Mouse (Mus musculus) hindbrain, embryonic 15.5 days (tissue): ENCODE measurements around the gene Stum. TPM values are rescaled to one million over a fixed set of nuclear protein-coding genes. Genes with fewer than 3 reads are reported as not detected.

Source experiments
- ATAC-seq: fragments of 200-750 bp; cut with Nextera tagmentation; 2 replicates; pipeline ENCODE4 v1.8.0; 2017; ENCODE audit warnings: low read depth, moderate number of reproducible peaks, moderate TSS enrichment; ENCODE audit not compliant: low FRiP score
- H3K27ac ChIP-seq: fragments of 300-500 bp; sonication (generic); replicated peaks from 2 replicates; pipeline ENCODE4 v1.5.1; 2015; ENCODE audit warnings: mild to moderate bottlenecking, inconsistent platforms
- H3K27me3 ChIP-seq: fragments of 300-500 bp; sonication (generic); 2 replicates; pipeline ENCODE4 v1.6.1; 2015; ENCODE audit warnings: control low read depth, inconsistent platforms
- H3K36me3 ChIP-seq: fragments of 300-500 bp; sonication (generic); 2 replicates; pipeline ENCODE4 v1.6.1; 2015; ENCODE audit warnings: control low read depth, inconsistent platforms
- H3K4me1 ChIP-seq: fragments of 300-500 bp; sonication (generic); replicated peaks from 2 replicates; pipeline ENCODE4 v1.6.1; 2015; ENCODE audit warnings: control low read depth, inconsistent platforms
- H3K4me2 ChIP-seq: fragments of 300-500 bp; sonication (generic); 2 replicates; pipeline ENCODE4 v1.6.1; 2015; ENCODE audit warnings: moderate library complexity, mild to moderate bottlenecking, inconsistent platforms
- H3K4me3 ChIP-seq: fragments of 300-500 bp; sonication (generic); 2 replicates; pipeline ENCODE4 v1.5.1; 2015; ENCODE audit warnings: mild to moderate bottlenecking, inconsistent platforms
- H3K9ac ChIP-seq: fragments of 300-500 bp; sonication (generic); 2 replicates; pipeline ENCODE4 v1.6.1; 2015; ENCODE audit warnings: inconsistent platforms
- H3K9me3 ChIP-seq: fragments of 300-500 bp; sonication (generic); 2 replicates; pipeline ENCODE4 v1.6.1; 2016; ENCODE audit warnings: control low read depth, inconsistent platforms
- WGBS: fragments of 180-500 bp; shearing (Covaris S2); methylation state at CpG from one replicate; pipeline ENCODE4 v1.1.7; 2015; 5-methylcytosine and 5-hydroxymethylcytosine counted together
- polyA plus RNA-seq: library from polyadenylated mRNA; unstranded; fragments of >200 nt; fragmentation: Nextera tagmentation; extraction: Ambion mirVana; gene quantifications from 2 replicates; pipeline ENCODE4 v1.2.1, GENCODE M21; 2015

The Stum gene
- polyA plus RNA-seq, 1 experiment from 2014 or later: 12.7 TPM

DNA sequence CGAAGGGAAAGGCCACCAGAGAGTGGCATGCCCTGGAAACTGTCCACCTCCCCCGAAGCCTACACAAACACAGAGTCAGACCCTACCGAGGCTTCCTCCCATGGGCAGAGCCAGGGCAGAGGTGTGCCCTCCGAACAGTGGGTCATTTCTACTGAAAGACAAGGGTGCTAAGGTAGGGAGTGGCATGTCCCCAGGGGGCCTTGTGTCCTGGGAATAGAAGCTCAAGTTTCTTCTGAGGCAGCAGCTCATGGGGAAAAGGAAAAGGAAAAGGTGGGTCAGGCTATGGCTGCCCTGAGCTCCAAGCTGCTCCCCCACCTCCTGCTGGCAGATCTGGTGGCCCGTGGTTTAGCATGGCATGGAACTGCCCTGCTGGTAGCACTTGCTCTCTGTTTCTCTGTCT is 73.5 kb downstream of the Stum start:
- no peak overlapping the region for H3K9ac ChIP-seq
- no peaks in the 10 kb centered on the region for H3K27me3 ChIP-seq
- no peak overlapping the region for H3K4me3 ChIP-seq
- no peaks in the 10 kb centered on the region for H3K36me3 ChIP-seq
- ATAC-seq: no peak
- H3K9me3 ChIP-seq: no peaks in the 10 kb centered on the region
- no peak overlapping the region for H3K27ac ChIP-seq
- H3K4me2 ChIP-seq: no peak overlapping the region
- WGBS: 69% methylated on average over 5 of the region's 5 CpGs
- peaks cover 22% of the 10 kb centered on the region for H3K4me1 ChIP-seq

DNA sequence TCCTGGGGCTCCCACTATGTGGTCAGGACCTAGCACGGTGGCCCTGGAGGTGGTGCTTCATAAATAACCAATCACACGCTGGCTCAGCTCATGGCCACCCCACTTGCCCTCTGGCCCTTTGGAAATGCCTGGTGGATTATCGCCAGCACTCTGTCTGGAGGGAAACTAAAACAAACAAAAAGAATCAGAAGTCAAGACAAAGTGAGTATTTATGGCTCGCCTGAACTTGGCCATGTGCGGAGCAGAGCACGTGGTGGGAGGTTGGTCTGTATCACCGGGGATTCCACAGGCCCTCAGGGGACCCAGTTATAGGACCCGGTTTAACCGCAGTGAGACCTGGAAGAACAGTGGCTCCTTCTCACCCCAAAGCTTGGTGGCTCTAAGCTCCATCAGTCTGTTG is 74.5 kb downstream of the Stum start:
- H3K9me3 ChIP-seq: no peaks in the 10 kb centered on the region
- H3K4me1 ChIP-seq: peaks cover 22% of the 10 kb centered on the region
- H3K4me2 ChIP-seq: no peak overlapping the region
- 0 out of 2 replicates have a peak overlapping the region, but pooled peaks have one; percentile 74 for H3K27ac ChIP-seq
- no peaks in the 10 kb centered on the region for H3K27me3 ChIP-seq
- 76% methylated on average over 9 of the region's 9 CpGs for WGBS
- no peaks in the 10 kb centered on the region for H3K36me3 ChIP-seq
- ATAC-seq: no peak
- H3K4me3 ChIP-seq: no peak overlapping the region
- H3K9ac ChIP-seq: no peak overlapping the region

DNA sequence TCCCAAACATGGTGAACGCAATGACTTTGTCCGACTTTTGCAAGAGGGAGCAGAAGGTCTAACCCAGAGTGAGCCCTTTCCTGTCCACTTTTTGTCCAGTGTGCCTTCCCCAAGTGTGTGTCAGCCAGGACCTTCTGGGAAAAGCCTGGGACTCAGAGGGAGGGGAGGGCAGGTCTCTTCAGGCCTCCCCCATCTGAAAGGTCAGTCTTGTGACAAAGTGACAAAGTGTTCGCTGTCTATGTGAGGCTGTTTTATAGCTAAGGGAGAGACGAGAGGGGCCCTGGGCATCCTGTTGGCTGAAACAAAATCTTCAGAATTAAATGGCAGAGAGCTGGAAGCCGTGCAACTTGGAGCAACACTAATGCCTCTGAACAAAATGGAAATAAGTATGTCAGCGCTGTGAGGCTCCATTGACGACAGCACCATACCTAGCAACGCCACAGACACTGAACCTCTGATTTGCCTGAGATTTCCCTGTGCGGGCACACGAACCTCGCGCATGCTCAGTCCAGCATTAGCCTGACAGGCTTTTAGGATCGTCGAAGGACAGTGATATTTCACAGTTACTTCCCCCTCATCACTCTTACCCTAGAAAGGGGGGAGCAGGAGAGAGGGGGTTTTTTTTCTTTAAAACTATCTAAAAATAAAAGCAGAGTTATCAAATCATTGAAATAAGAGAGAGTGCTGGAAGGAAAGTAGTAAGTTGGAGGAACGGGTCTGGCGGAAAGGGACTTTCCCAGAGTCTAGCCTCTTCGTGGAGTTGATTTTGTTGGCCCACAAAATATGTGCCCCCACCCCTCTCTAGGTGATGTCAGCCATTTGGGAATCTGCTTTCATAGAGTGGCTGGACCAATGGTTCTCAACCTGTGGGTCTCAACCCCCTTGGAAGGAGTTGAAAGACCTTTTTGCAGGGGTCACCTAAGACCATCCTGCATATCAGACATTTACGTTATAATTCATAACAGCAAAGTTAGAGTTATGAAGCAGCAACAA is 75.3 kb downstream of the Stum start:
- Histone ChIP-seq H3K4me2 (no peak overlapping the region), H3K4me1 (peaks cover 22% of the 10 kb centered on the region), H3K36me3 (no peaks in the 10 kb centered on the region), H3K27ac (peak overlapping the region; percentile 74), H3K4me3 (no peak overlapping the region), H3K9me3 (no peaks in the 10 kb centered on the region), H3K27me3 (no peaks in the 10 kb centered on the region), H3K9ac (no peak overlapping the region)
- ATAC-seq: peak; percentile 55
- 72% methylated on average over 18 of the region's 18 CpGs for WGBS

DNA sequence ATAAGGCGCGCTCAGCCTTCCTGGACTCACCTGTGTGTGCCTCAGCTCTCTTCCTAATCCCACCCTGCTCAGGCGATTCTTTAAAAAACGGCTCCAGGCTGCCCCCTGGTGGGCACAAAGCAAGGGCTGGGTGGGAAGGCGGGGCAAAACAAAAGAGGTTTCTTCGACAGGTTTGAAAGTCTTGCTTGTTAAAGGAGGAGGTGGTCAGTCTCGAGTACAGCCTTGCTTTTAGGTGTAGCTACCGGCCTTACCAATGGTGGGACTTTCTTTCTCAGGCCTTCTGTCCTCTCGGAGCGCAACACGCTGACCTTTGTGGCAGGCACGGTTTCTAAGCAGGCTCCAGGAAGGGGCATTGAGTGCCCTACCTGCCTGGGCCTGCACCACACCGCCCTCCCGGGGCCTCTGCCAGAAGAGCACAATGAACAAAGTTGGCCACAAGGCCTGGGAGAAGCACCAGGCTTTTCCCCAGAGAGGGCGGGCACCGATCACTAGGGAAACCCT is 76.1 kb downstream of the Stum start:
- Histone ChIP-seq H3K27ac (peak overlapping the region; percentile 74), H3K4me2 (peak overlapping the region; percentile 40), H3K27me3 (no peaks in the 10 kb centered on the region), H3K36me3 (no peaks in the 10 kb centered on the region), H3K9me3 (no peaks in the 10 kb centered on the region), H3K4me3 (no peak overlapping the region), H3K4me1 (peaks cover 22% of the 10 kb centered on the region), H3K9ac (no peak overlapping the region)
- ATAC-seq: peak; percentile 79
- 12% methylated on average over 16 of the region's 16 CpGs for WGBS

DNA sequence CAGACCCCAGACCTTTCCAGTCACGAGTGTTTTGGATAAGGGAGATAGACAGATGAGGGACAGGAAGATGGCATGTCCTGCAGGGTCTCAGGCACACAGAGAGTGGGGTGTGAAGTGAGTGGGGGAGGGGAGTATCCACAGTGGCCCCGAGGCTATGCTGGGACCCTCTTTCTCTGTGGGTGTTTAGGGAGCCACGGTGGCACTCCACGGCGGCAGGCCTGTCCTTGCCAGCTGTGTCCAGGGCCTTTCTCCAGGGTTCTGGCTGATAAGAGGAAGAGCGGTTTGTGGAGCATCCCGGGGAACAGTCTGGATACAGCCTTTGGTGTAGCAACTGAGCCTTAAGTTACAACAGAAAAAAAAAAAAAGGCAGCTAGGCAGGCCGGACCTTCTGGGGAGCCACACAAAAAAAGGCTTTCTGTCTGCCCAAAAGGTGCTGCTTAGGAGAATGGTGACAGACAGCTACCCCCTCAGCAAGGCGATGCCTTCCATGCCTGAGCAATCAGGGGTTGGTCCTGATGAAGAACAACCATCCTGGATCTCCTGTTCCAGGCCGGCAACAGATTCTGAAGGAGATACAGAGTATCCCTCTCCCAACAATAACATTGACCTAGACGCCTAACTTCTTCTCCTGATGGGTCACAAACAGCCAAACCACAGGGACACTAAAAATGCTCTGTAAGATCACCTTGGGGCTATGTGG is 76.8 kb downstream of the Stum start:
- Histone ChIP-seq H3K4me1 (peaks cover 22% of the 10 kb centered on the region), H3K9me3 (no peaks in the 10 kb centered on the region), H3K4me2 (no peak overlapping the region), H3K36me3 (no peaks in the 10 kb centered on the region), H3K4me3 (no peak overlapping the region), H3K27ac (peak overlapping the region; percentile 74; the same call in 1 of the 2 replicates), H3K9ac (no peak overlapping the region), H3K27me3 (no peaks in the 10 kb centered on the region)
- 78% methylated on average over 11 of the region's 11 CpGs for WGBS
- no peak for ATAC-seq

DNA sequence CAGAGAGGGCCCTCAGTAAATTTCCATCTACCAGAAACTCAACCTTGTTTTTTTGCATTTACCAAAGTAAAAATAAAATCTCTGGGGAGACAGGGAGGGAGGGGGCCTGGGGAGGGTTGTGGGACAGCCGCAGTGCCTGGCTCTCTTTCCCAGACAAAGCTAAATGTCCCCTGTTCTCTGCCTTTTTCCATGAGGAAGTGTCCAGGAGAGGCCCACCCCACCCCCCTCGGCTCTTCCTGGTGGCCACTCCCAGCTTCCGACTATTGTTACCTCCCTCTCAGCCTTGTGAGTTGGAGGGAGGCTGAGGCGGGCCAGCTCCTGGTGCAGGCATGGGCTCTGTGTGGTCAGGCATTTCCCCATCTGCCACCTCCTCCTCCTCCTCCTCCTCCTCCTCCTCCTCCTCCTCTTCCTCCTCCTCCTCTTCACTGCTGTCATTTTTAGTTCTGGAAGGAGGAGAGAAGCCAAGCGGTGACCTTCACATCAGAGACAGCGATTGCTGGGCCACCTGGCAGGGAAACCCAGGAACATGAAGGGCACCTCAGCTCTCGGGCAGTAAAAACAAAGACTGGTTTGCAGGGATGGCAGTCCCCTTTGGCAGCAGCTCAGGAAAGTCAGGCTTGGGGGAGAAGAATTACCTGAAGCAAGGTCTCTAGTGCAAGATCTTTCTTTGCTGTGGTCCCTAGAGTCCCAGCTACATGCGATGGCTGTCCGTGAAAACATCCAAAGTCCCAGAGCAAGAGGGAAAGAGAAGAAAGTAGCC is 77.5 kb downstream of the Stum start:
- Histone ChIP-seq H3K27ac (no peak overlapping the region; the same call in 1 of the 2 replicates), H3K4me1 (peaks cover 28% of the 10 kb centered on the region), H3K36me3 (no peaks in the 10 kb centered on the region), H3K9me3 (no peaks in the 10 kb centered on the region), H3K4me3 (no peak overlapping the region), H3K9ac (no peak overlapping the region), H3K4me2 (no peak overlapping the region), H3K27me3 (no peaks in the 10 kb centered on the region)
- ATAC-seq: no peak
- WGBS: 77% methylated on average over 8 of the region's 9 CpGs

DNA sequence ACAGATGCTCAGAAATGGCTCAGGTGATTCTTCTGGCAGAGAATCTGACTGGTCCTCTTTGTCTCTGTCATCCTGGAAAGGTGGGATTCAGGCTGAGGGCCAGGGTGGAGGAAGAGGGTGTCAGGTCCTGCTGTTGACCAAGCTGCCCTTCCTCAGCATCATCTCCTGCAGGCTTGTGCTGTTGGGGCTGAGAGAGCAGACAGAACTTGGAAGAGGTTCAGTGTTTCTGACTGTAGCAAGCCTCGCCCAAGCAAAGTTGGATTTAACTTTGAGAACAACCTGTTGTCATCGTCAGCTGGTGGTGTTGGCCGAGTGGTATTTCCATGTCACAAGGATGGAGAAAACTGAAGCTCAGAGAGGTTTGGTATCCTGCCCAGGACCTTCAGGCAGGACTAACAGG is 78.6 kb downstream of the Stum start:
- no peaks in the 10 kb centered on the region for H3K27me3 ChIP-seq
- no peaks in the 10 kb centered on the region for H3K9me3 ChIP-seq
- no peak overlapping the region for H3K4me3 ChIP-seq
- no peak overlapping the region for H3K9ac ChIP-seq
- WGBS: 92% methylated on average over 3 of the region's 3 CpGs
- H3K4me1 ChIP-seq: peaks cover 28% of the 10 kb centered on the region
- no peak overlapping the region for H3K4me2 ChIP-seq
- no peaks in the 10 kb centered on the region for H3K36me3 ChIP-seq
- no peak for ATAC-seq
- peak overlapping the region; percentile 64 for H3K27ac ChIP-seq

DNA sequence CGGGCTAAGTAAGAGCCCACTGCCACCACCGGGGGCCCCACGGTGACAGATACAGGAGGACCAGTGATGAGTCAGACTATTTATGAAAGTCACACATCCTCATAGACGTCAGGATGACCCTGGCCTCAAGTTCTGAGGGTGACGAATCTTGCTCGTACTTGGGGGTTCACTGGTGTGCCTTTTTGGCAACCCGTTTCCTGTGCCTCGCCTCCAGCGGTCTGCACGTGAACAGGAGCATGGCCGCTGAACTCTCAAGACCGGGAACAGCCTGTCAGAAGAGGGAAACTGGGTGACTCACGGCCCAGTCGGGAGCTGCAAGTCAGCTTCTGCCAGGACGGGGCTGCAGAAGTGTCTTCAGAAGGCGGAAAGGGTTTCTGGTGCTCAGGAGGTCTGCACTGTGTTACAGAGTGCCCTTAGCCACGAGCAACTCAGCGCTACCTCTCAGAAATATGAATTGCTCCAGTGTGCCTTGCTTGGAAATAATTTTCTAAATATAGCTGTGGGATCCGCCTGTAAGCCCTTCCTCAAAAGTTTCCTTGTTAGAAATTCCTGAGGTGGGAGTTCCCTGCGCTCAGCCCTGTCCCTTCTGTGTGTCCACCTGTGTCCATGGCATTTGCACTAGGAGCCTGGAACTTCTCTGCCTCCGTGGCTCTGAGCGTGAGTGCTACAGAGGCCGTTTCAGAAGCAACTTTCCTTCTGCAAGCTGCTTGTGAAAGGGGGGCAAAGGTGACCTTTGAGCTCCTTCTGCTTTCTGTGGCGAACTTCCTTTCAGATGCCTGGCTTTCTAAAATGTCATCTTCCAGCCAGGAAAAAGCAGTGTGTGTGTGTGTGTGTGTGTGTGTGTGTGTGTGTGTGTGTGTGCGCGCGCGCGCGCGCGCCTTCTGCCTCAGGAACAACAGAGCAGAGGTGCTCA is 79.4 kb downstream of the Stum start:
- Histone ChIP-seq H3K4me2 (no peak overlapping the region), H3K36me3 (no peaks in the 10 kb centered on the region), H3K9ac (no peak overlapping the region), H3K27me3 (no peaks in the 10 kb centered on the region), H3K9me3 (no peaks in the 10 kb centered on the region), H3K27ac (peak overlapping the region; percentile 64), H3K4me1 (peaks cover 28% of the 10 kb centered on the region), H3K4me3 (no peak overlapping the region)
- ATAC-seq: no peak
- 79% methylated on average over 32 of the region's 32 CpGs for WGBS

DNA sequence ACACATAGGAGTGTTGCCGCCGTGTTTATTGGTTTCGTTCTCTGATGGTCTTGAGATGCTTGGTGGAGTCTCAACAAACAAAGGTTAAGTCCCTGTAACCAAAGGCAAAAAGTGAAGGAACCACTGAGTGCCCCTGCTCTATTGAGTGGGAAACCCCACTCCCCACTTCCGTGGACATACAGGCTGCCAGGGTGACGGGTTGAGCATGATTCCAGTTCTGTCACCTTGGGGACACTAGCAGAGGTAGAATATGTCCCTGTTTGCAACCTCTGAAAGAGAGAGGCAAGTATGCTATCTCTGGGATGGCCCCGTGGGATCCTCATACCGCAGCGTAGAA is 80.0 kb downstream of the Stum start:
- no peaks in the 10 kb centered on the region for H3K36me3 ChIP-seq
- H3K4me1 ChIP-seq: peaks cover 23% of the 10 kb centered on the region
- H3K4me3 ChIP-seq: no peak overlapping the region
- H3K9ac ChIP-seq: no peak overlapping the region
- 90% methylated on average over 8 of the region's 8 CpGs for WGBS
- ATAC-seq: no peak
- H3K9me3 ChIP-seq: no peaks in the 10 kb centered on the region
- no peaks in the 10 kb centered on the region for H3K27me3 ChIP-seq
- H3K27ac ChIP-seq: peak overlapping the region; percentile 64; the same call in 1 of the 2 replicates
- H3K4me2 ChIP-seq: no peak overlapping the region

DNA sequence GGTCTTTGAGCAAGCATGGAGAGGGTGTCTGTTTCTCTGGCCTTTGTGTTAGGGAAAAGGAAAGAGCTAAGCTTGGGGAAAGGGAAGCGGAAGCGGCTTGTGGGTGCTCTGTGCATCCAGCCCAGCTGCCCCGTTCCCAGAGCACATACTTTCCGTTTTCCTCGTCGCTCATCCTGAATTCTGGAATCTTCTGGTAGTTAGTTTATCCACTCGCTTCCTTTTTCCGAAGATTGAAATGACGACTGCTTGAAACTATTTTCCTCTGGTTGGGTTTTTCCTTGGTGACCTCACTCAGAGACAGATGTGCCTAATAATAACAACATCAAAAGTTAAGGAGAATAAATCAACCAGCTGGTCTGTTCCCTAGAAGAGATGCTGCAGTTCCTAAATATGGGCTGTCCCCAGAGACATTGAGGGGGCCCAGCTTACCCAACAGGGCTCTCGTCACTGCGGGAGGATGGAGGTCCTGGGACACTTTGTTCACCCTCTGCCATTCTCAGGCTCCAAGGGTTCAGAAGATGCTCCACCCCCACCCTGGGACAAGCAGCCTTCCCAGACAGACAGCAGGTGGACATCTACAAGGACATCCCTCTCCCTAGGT is 80.7 kb downstream of the Stum start:
- 82% methylated on average over 11 of the region's 11 CpGs for WGBS
- Histone ChIP-seq H3K9me3 (no peaks in the 10 kb centered on the region), H3K4me3 (no peak overlapping the region), H3K9ac (no peak overlapping the region), H3K4me2 (no peak overlapping the region), H3K27me3 (no peaks in the 10 kb centered on the region), H3K27ac (no peak overlapping the region; the same call in 1 of the 2 replicates), H3K4me1 (peaks cover 15% of the 10 kb centered on the region), H3K36me3 (no peaks in the 10 kb centered on the region)
- ATAC-seq: no peak

DNA sequence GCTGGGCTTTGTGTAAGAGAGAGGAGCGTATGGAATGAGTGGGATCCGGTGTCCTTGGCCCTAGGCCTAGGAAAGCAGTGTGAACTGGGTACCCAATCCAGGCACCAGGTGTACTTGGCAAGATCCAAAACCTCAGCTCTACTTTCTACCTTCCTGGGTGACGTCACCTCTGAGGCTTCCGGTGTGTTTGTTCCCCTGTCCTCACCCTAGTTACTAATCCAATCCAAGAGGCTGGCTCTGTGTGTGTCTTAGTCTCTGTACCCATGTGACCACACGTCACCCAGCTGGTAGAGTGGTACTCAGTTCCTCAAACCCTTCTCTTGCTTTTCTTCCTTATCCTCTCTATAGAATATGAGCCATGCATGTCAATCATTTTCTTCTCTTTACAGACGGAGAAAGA is 81.6 kb downstream of the Stum start:
- 84% methylated on average over 6 of the region's 6 CpGs for WGBS
- no peak overlapping the region for H3K9ac ChIP-seq
- no peaks in the 10 kb centered on the region for H3K36me3 ChIP-seq

More for the DNA sequence above, 81.6 kb downstream of the Stum start:
- Histone ChIP-seq H3K4me2 (no peak overlapping the region), H3K4me1 (peaks cover 7% of the 10 kb centered on the region), H3K4me3 (no peak overlapping the region), H3K9me3 (no peaks in the 10 kb centered on the region), H3K27me3 (no peaks in the 10 kb centered on the region), H3K27ac (no peak overlapping the region)
- ATAC-seq: no peak
